Mouse (Mus musculus): ENCODE measurements at regions not wholly inside any gene's neighbourhood (a gene's known extent, or its start where the extent isn't known, plus 50 kb on each side); places are given as distances from the start of the nearest gene placed in this dataset.
A peak's percentile ranks its signal among the peaks of the same experiment; 100 is the strongest.

GRCm38 (mm10) chr5:45049410-45049809, 249.9 kb upstream of the Ldb2 start:
- H3K9ac ChIP-seq (ENCODE audit: low read length) = no peak overlapping the region
- ATAC-seq (ENCODE audit: insufficient read depth, low FRiP score) = peak; percentile 53; the same call in 1 of the 2 replicates
- no peak overlapping the region for H3K4me3 ChIP-seq (replicated peaks; ENCODE audit: low read length)
- no peaks in the 10 kb centered on the region for H3K9me3 ChIP-seq (replicated peaks; ENCODE audit: control insufficient read depth, low read length)
- H3K27me3 ChIP-seq (ENCODE audit: control insufficient read depth, insufficient read depth, low read length) = no peaks in the 10 kb centered on the region
- no peak overlapping the region for H3K27ac ChIP-seq (ENCODE audit: low read length)
- H3K4me2 ChIP-seq (ENCODE audit: low read depth, low read length) = no peak overlapping the region
- H3K4me1 ChIP-seq (ENCODE audit: control insufficient read depth, insufficient read depth, low read length) = no peaks in the 10 kb centered on the region
- no peaks in the 10 kb centered on the region for H3K36me3 ChIP-seq (ENCODE audit: control insufficient read depth, insufficient read depth, low read length)

GRCm38 (mm10) chr5:45042914-45043313, 243.4 kb upstream of the Ldb2 start:
- H3K36me3 ChIP-seq (ENCODE audit: control insufficient read depth, insufficient read depth, low read length) = no peaks in the 10 kb centered on the region
- H3K4me1 ChIP-seq (ENCODE audit: control insufficient read depth, insufficient read depth, low read length) = no peaks in the 10 kb centered on the region
- no peaks in the 10 kb centered on the region for H3K9me3 ChIP-seq (replicated peaks; ENCODE audit: control insufficient read depth, low read length)
- no peaks in the 10 kb centered on the region for H3K27me3 ChIP-seq (ENCODE audit: control insufficient read depth, insufficient read depth, low read length)
- no peak overlapping the region for H3K4me2 ChIP-seq (ENCODE audit: low read depth, low read length)
- no peak overlapping the region for H3K27ac ChIP-seq (ENCODE audit: low read length)
- H3K9ac ChIP-seq (ENCODE audit: low read length) = no peak overlapping the region
- ATAC-seq (ENCODE audit: insufficient read depth, low FRiP score) = no peak
- no peak overlapping the region for H3K4me3 ChIP-seq (replicated peaks; ENCODE audit: low read length)
- WGBS = 58% methylated on average over 2 of the region's 2 CpGs

GRCm38 (mm10) chr5:45036430-45036829, 236.9 kb upstream of the Ldb2 start:
- H3K27me3 ChIP-seq (ENCODE audit: control insufficient read depth, insufficient read depth, low read length) = no peaks in the 10 kb centered on the region
- no peaks in the 10 kb centered on the region for H3K9me3 ChIP-seq (replicated peaks; ENCODE audit: control insufficient read depth, low read length)
- no peaks in the 10 kb centered on the region for H3K36me3 ChIP-seq (ENCODE audit: control insufficient read depth, insufficient read depth, low read length)
- H3K4me1 ChIP-seq (ENCODE audit: control insufficient read depth, insufficient read depth, low read length) = no peaks in the 10 kb centered on the region
- no peak for ATAC-seq (ENCODE audit: insufficient read depth, low FRiP score)
- no peak overlapping the region for H3K4me2 ChIP-seq (ENCODE audit: low read depth, low read length)
- H3K9ac ChIP-seq (ENCODE audit: low read length) = no peak overlapping the region
- no peak overlapping the region for H3K4me3 ChIP-seq (replicated peaks; ENCODE audit: low read length)
- H3K27ac ChIP-seq (ENCODE audit: low read length) = no peak overlapping the region
- WGBS = 40% methylated on average over 1 of the region's 1 CpGs

- 78% methylated on average over 1 of the region's 1 CpGs for WGBS
- no peaks in the 10 kb centered on the region for H3K4me1 ChIP-seq (ENCODE audit: control insufficient read depth, insufficient read depth, low read length)
- no peaks in the 10 kb centered on the region for H3K27me3 ChIP-seq (ENCODE audit: control insufficient read depth, insufficient read depth, low read length)
- no peak overlapping the region for H3K27ac ChIP-seq (ENCODE audit: low read length)
- H3K36me3 ChIP-seq (ENCODE audit: control insufficient read depth, insufficient read depth, low read length) = no peaks in the 10 kb centered on the region
- no peak overlapping the region for H3K4me3 ChIP-seq (replicated peaks; ENCODE audit: low read length)
- H3K9ac ChIP-seq (ENCODE audit: low read length) = no peak overlapping the region
- no peak overlapping the region for H3K4me2 ChIP-seq (ENCODE audit: low read depth, low read length)
- no peak for ATAC-seq (ENCODE audit: insufficient read depth, low FRiP score)
- no peaks in the 10 kb centered on the region for H3K9me3 ChIP-seq (replicated peaks; ENCODE audit: control insufficient read depth, low read length)
These were observed 233.7 kb upstream of the Ldb2 start for GRCm38 (mm10) chr5:45033146-45033545.

DNA sequence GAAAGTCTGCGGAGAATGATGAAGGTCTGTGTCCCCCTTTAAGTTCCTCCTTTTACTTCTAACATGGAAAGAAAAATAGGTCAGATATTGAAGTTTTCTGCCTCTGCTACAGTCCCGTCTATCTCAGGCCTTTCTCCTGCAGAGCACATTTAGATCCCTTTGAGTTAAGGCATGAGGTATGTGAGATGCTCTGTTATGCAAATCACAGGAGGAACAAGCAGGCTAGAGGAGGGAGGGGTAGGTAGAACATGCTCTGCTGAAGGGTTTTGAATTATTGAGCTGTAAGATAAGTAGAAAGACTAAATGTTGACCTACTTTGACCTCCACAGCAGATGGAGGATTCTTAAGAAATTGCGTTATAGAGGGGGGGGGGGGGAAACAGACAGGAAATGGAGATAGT, 228.4 kb upstream of the Ldb2 start:
- WGBS = 43% methylated on average over 3 of the region's 3 CpGs
- Histone ChIP-seq H3K4me1 (ENCODE audit: control insufficient read depth, insufficient read depth, low read length) (no peaks in the 10 kb centered on the region), H3K9ac (ENCODE audit: low read length) (no peak overlapping the region)

GRCm38 (mm10) chr5:45025383-45025782, 225.9 kb upstream of the Ldb2 start:
- Histone ChIP-seq H3K9me3 (replicated peaks; ENCODE audit: control insufficient read depth, low read length) (no peaks in the 10 kb centered on the region), H3K4me2 (ENCODE audit: low read depth, low read length) (no peak overlapping the region), H3K27ac (ENCODE audit: low read length) (no peak overlapping the region), H3K4me3 (replicated peaks; ENCODE audit: low read length) (no peak overlapping the region), H3K4me1 (ENCODE audit: control insufficient read depth, insufficient read depth, low read length) (no peaks in the 10 kb centered on the region), H3K9ac (ENCODE audit: low read length) (no peak overlapping the region), H3K36me3 (ENCODE audit: control insufficient read depth, insufficient read depth, low read length) (no peaks in the 10 kb centered on the region), H3K27me3 (ENCODE audit: control insufficient read depth, insufficient read depth, low read length) (no peaks in the 10 kb centered on the region)
- ATAC-seq (ENCODE audit: insufficient read depth, low FRiP score) = no peak
- WGBS = 70% methylated on average over 2 of the region's 2 CpGs

More for the DNA sequence above, 228.4 kb upstream of the Ldb2 start:
- H3K36me3 ChIP-seq (ENCODE audit: control insufficient read depth, insufficient read depth, low read length) = no peaks in the 10 kb centered on the region
- H3K4me2 ChIP-seq (ENCODE audit: low read depth, low read length) = no peak overlapping the region
- H3K9me3 ChIP-seq (replicated peaks; ENCODE audit: control insufficient read depth, low read length) = no peaks in the 10 kb centered on the region
- H3K27ac ChIP-seq (ENCODE audit: low read length) = no peak overlapping the region
- H3K4me3 ChIP-seq (replicated peaks; ENCODE audit: low read length) = no peak overlapping the region
- H3K27me3 ChIP-seq (ENCODE audit: control insufficient read depth, insufficient read depth, low read length) = no peaks in the 10 kb centered on the region
- ATAC-seq (ENCODE audit: insufficient read depth, low FRiP score) = no peak

- Histone ChIP-seq H3K4me2 (ENCODE audit: low read depth, low read length) (no peak overlapping the region), H3K4me3 (replicated peaks; ENCODE audit: low read length) (no peak overlapping the region), H3K9ac (ENCODE audit: low read length) (no peak overlapping the region), H3K4me1 (ENCODE audit: control insufficient read depth, insufficient read depth, low read length) (no peaks in the 10 kb centered on the region), H3K36me3 (ENCODE audit: control insufficient read depth, insufficient read depth, low read length) (no peaks in the 10 kb centered on the region), H3K27me3 (ENCODE audit: control insufficient read depth, insufficient read depth, low read length) (no peaks in the 10 kb centered on the region), H3K27ac (ENCODE audit: low read length) (no peak overlapping the region), H3K9me3 (replicated peaks; ENCODE audit: control insufficient read depth, low read length) (no peaks in the 10 kb centered on the region)
- ATAC-seq (ENCODE audit: insufficient read depth, low FRiP score) = no peak
- 71% methylated on average over 2 of the region's 2 CpGs for WGBS
These were observed 208.4 kb upstream of the Ldb2 start for GRCm38 (mm10) chr5:45007930-45008329.

DNA sequence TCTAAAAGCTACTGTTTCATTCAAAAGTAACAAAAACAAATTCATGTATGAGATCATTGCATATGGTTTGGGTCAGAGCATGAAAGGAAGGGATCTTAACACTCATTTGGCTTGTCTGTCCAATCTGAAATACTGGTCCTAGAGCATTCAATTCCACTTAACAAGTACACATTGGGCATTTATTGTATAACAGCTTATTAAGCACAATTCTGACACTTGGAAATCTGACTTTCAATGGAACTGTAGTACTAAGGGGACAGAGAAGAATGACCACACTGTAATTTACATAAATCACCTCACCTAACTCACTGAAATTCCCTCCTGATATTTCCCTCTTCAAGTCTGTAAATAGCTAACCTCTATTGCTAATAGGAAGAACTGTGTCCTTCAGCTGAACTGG, 201.5 kb upstream of the Ldb2 start:
- no peak overlapping the region for H3K27ac ChIP-seq (ENCODE audit: low read length)
- no peaks in the 10 kb centered on the region for H3K36me3 ChIP-seq (ENCODE audit: control insufficient read depth, insufficient read depth, low read length)
- H3K9me3 ChIP-seq (replicated peaks; ENCODE audit: control insufficient read depth, low read length) = no peaks in the 10 kb centered on the region
- no peak overlapping the region for H3K4me3 ChIP-seq (replicated peaks; ENCODE audit: low read length)
- H3K27me3 ChIP-seq (ENCODE audit: control insufficient read depth, insufficient read depth, low read length) = no peaks in the 10 kb centered on the region
- H3K9ac ChIP-seq (ENCODE audit: low read length) = no peak overlapping the region
- no peak overlapping the region for H3K4me2 ChIP-seq (ENCODE audit: low read depth, low read length)
- H3K4me1 ChIP-seq (ENCODE audit: control insufficient read depth, insufficient read depth, low read length) = no peaks in the 10 kb centered on the region
- no peak for ATAC-seq (ENCODE audit: insufficient read depth, low FRiP score)

DNA sequence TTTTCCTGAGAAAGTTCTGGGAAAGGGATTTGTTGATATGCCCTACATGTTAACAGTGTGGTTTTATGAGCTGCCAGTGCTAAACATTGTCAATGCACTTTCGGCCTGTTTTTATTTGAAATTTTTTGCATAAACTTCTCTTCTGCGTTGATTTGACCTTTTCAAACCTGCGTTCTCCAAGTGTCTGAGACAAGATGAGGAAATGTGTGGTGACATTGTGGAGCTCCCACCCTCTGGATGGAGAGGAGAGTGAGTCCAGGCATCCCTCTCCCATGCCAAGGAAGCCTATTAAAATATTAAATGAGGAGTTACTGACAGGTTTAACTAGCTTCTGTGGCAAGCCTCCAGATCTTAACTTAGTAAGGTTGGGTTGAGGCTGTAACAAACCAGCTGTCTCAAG, 199.6 kb upstream of the Ldb2 start:
- no peak overlapping the region for H3K4me3 ChIP-seq (replicated peaks; ENCODE audit: low read length)
- no peaks in the 10 kb centered on the region for H3K36me3 ChIP-seq (ENCODE audit: control insufficient read depth, insufficient read depth, low read length)
- H3K4me1 ChIP-seq (ENCODE audit: control insufficient read depth, insufficient read depth, low read length) = no peaks in the 10 kb centered on the region
- no peak overlapping the region for H3K27ac ChIP-seq (ENCODE audit: low read length)
- ATAC-seq (ENCODE audit: insufficient read depth, low FRiP score) = no peak
- H3K9me3 ChIP-seq (replicated peaks; ENCODE audit: control insufficient read depth, low read length) = no peaks in the 10 kb centered on the region
- H3K9ac ChIP-seq (ENCODE audit: low read length) = no peak overlapping the region
- 60% methylated on average over 3 of the region's 3 CpGs for WGBS
- H3K4me2 ChIP-seq (ENCODE audit: low read depth, low read length) = no peak overlapping the region
- H3K27me3 ChIP-seq (ENCODE audit: control insufficient read depth, insufficient read depth, low read length) = no peaks in the 10 kb centered on the region

Data from stomach, embryonic 16.5 days (tissue).